Mouse (Mus musculus): Measurements from ENCODE around the gene Lifr.

DNA sequence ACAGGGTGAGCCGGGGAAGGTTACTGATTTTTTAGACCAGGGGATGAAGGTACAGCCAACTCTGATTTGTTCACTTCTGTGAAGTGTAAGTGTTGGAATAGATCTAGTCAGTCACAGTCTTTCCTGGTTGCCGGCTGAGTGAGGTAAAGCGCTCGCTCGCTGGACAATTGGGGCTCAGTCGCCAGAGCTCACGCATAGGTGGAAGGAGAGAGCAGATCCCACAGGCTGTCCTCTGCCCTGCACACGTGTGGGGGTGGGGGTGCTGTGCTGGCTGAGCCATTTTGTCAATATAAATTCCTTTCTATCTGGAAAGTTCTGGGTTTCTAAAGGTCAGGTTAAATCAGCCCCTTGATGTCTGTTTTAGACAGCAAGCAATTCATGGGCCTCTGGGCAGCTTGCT, 69.9 kb downstream of the Lifr start:
- TF ChIP-seq POLR2A (IDR thresholded peaks at IDR 0.05; ENCODE audit: low read depth, low read length): no peak
- TF ChIP-seq CTCF (IDR thresholded peaks at IDR 0.05; ENCODE audit: extremely low read depth, insufficient read depth, insufficient read length, insufficient replicate concordance): no peak

Measured in spleen, adult 2 months (tissue).